Mouse (Mus musculus) heart, adult 2 months (tissue): ENCODE data around the gene Gnat1. TPM values are rescaled to one million over a fixed set of nuclear protein-coding genes. Genes with fewer than 3 reads are reported as not detected.
"Not testable (repeated sequence)": the region's sequence is repeated elsewhere in the genome, so short reads cannot be mapped to it uniquely, and the experiment has no call there.

Experiments
- DNase-seq, 2 experiments: peaks; one replicate each; pipeline ENCODE4 v3.0.0; 2021
- H3K27ac ChIP-seq: fragments of 200-600 bp; 2 replicates; pipeline ENCODE4 v1.8.1; 2022
- H3K27me3 ChIP-seq: fragments of 200-500 bp; 2 replicates; pipeline ENCODE4 v1.6.1; 2012; ENCODE audit warnings: mild to moderate bottlenecking, low read length, inconsistent platforms, mixed read lengths; ENCODE audit not compliant: control insufficient read depth, insufficient read depth
- H3K36me3 ChIP-seq: fragments of 200-500 bp; 2 replicates; pipeline ENCODE4 v1.6.1; 2012; ENCODE audit warnings: low read length, inconsistent platforms; ENCODE audit not compliant: control insufficient read depth, insufficient read depth
- H3K4me1 ChIP-seq: fragments of 200-500 bp; 2 replicates; pipeline ENCODE4 v1.6.1; 2011; ENCODE audit warnings: low read length; ENCODE audit not compliant: control insufficient read depth, insufficient read depth
- H3K4me3 ChIP-seq: fragments of 200-600 bp; 2 replicates; pipeline ENCODE4 v1.8.1; 2022
- H3K79me2 ChIP-seq: fragments of 200-500 bp; replicated peaks from 2 replicates; pipeline ENCODE4 v1.6.1; 2012; ENCODE audit warnings: mild to moderate bottlenecking, inconsistent platforms, low read length, moderate library complexity, mixed read lengths; ENCODE audit not compliant: control insufficient read depth, insufficient read depth
- H3K9ac ChIP-seq: fragments of 200-500 bp; 2 replicates; pipeline ENCODE4 v1.6.1; 2012; ENCODE audit warnings: low read depth, mild to moderate bottlenecking, control low read depth, inconsistent platforms, low read length, mixed read lengths
- CTCF ChIP-seq: fragments of 200-600 bp; IDR thresholded peaks from 2 replicates; pipeline ENCODE4 v1.8.1; 2022; ENCODE audit warnings: antibody characterized with exemption, mild to moderate bottlenecking, moderate library complexity
- EP300 ChIP-seq: fragments of 200-500 bp; IDR thresholded peaks from 2 replicates; pipeline ENCODE4 v1.6.1; 2011; ENCODE audit warnings: low read depth, low read length, control low read depth; ENCODE audit not compliant: insufficient read depth
- POLR2A ChIP-seq: fragments of 200-500 bp; IDR thresholded peaks from 2 replicates; pipeline ENCODE4 v1.6.1; 2011; ENCODE audit warnings: mild to moderate bottlenecking, low read depth, low read length, control low read depth; ENCODE audit not compliant: insufficient read depth
- WGBS: fragments of 180-500 bp; shearing (Covaris S2); methylation state at CpG from one replicate; pipeline ENCODE4 v1.1.7; 2018; 5-methylcytosine and 5-hydroxymethylcytosine counted together
- intact Hi-C: fragments of 180-260 bp; cut with DNase I; formaldehyde crosslinking; loops from one replicate; pipeline ENCODE4 v1.15.1; 2025
- polyA plus RNA-seq: library from polyadenylated mRNA; depleted of rRNA; stranded (reverse); fragments of >200 nt; gene quantifications from 2 replicates; pipeline ENCODE4 v1.2.3, GENCODE M21; 2012
- total RNA-seq, 2 experiments: library from RNA; stranded (reverse); gene quantifications; 2 replicates each; pipeline ENCODE4 v1.2.3; 2021

Gene Gnat1
- total and polyA plus RNA-seq, 3 experiments = not detected

GRCm38 (mm10) chr9:107677819-107678526 is 1.5 kb downstream of the Gnat1 start:
- not testable (repeated sequence) for H3K79me2 ChIP-seq, H3K36me3 ChIP-seq, H3K27ac ChIP-seq, H3K9ac ChIP-seq, H3K4me3 ChIP-seq, H3K4me1 ChIP-seq, H3K27me3 ChIP-seq
- 38% methylated on average over 14 of the region's 14 CpGs for WGBS
- intact Hi-C loops = loop anchor here (2.0 kb wide), 1 partner anchor 61 kb away; no protein-coding TSS in a partner anchor
- DNase-seq = peak; percentile 57 to 60
- TF ChIP-seq CTCF = peak; percentile 79

GRCm38 (mm10) chr9:107677091-107677784 is 2.3 kb downstream of the Gnat1 start:
- Histone ChIP-seq H3K4me3 (no peak overlapping the region), H3K27ac (no peak overlapping the region), H3K4me1 (peaks cover 3% of the 10 kb centered on the region; the same call in 1 of the 2 replicates), H3K9ac (no peak overlapping the region), H3K36me3 (no peaks in the 10 kb centered on the region), H3K27me3 (no peaks in the 10 kb centered on the region), H3K79me2 (no peaks in the 10 kb centered on the region)
- WGBS = 15% methylated on average over 17 of the region's 17 CpGs
- intact Hi-C loops = loop anchor here (2.0 kb wide), 1 partner anchor 62 kb away; no protein-coding TSS in a partner anchor
- TF ChIP-seq POLR2A (no peak), EP300 (0 out of 2 replicates have a peak, but pooled peaks have one; percentile 53), CTCF (peak; percentile 76)
- peak in 1 of 2 experiments; percentile 51 for DNase-seq

GRCm38 (mm10) chr9:107676302-107676701 is 3.2 kb downstream of the Gnat1 start:
- TF ChIP-seq POLR2A = no peak
- TF ChIP-seq EP300 = no peak
- no peak for TF ChIP-seq CTCF
- H3K36me3 ChIP-seq = no peaks in the 10 kb centered on the region
- intact Hi-C loops = loop anchor here (1.0 to 2.0 kb wide), 3 partner anchors 31 to 74 kb away; no protein-coding TSS in a partner anchor
- peak overlapping the region; percentile 19; the same call in 1 of the 2 replicates for H3K4me3 ChIP-seq
- H3K4me1 ChIP-seq = peaks cover 3% of the 10 kb centered on the region; the same call in 1 of the 2 replicates
- no peaks in the 10 kb centered on the region for H3K79me2 ChIP-seq
- no peak for DNase-seq
- no peaks in the 10 kb centered on the region for H3K27me3 ChIP-seq
- no peak overlapping the region for H3K27ac ChIP-seq
- no peak overlapping the region for H3K9ac ChIP-seq
- WGBS = 1% methylated on average over 25 of the region's 25 CpGs

GRCm38 (mm10) chr9:107675671-107676301 is 3.7 kb downstream of the Gnat1 start:
- H3K4me1 ChIP-seq = peaks cover 3% of the 10 kb centered on the region; the same call in 1 of the 2 replicates
- H3K36me3 ChIP-seq = no peaks in the 10 kb centered on the region
- no peak overlapping the region for H3K27ac ChIP-seq
- TF ChIP-seq EP300 (peak; percentile 74), POLR2A (no peak), CTCF (peak; percentile 97)
- DNase-seq = peak; percentile 75 to 88
- peak overlapping the region; percentile 19; the same call in 1 of the 2 replicates for H3K4me3 ChIP-seq
- no peaks in the 10 kb centered on the region for H3K27me3 ChIP-seq
- WGBS = 2% methylated on average over 39 of the region's 39 CpGs
- intact Hi-C loops = loop anchor here (1.0 to 2.0 kb wide), 3 partner anchors 30 to 73 kb away; no protein-coding TSS in a partner anchor
- H3K79me2 ChIP-seq = no peaks in the 10 kb centered on the region
- no peak overlapping the region for H3K9ac ChIP-seq

- no peak for DNase-seq
- H3K4me3 ChIP-seq = no peak overlapping the region
- no peaks in the 10 kb centered on the region for H3K27me3 ChIP-seq
- H3K9ac ChIP-seq = no peak overlapping the region
- no peaks in the 10 kb centered on the region for H3K36me3 ChIP-seq
- H3K79me2 ChIP-seq = no peaks in the 10 kb centered on the region
- no peak for TF ChIP-seq EP300
- no peak for TF ChIP-seq POLR2A
- intact Hi-C loops = no loop called here
- 71% methylated on average over 9 of the region's 9 CpGs for whole genome bisulfite sequencing
- H3K4me1 ChIP-seq = peaks cover 4% of the 10 kb centered on the region
- H3K27ac ChIP-seq = no peak overlapping the region
Measured at GRCm38 (mm10) chr9:107674609-107675429, 4.7 kb downstream of the Gnat1 start.
